Comparison of ENCODE assay signal across 8 mouse cellular contexts in genomic region chr2:180893537-180894028, GRCm38 (mm10). TPM values are rescaled to one million over a fixed set of nuclear protein-coding genes. Genes with fewer than 3 reads are reported as not detected.
DNase-seq lines count a peak whose midpoint lies in the region; ATAC-seq lines count a peak whose summit lies in the region.

No protein-coding gene starts in this region.

- ATAC-seq in heart, embryonic 14.5 days (ENCODE audit: insufficient number of reproducible peaks, insufficient read depth, low FRiP score, low read depth) = no peak
- ATAC-seq in embryonic facial prominence, embryonic 13.5 days (ENCODE audit: insufficient number of reproducible peaks, insufficient read depth, low FRiP score, low TSS enrichment, low read depth) = no peak
- ATAC-seq in midbrain, embryonic 15.5 days (replicated peaks) = no peak; the same call in 1 of the 2 replicates

- no peaks in the 10 kb centered on the region for H3K36me3 ChIP-seq in heart, embryonic 14.5 days (ENCODE audit: control insufficient read depth, insufficient read depth, low read length)
- no peaks in the 10 kb centered on the region for H3K36me3 ChIP-seq in embryonic facial prominence, embryonic 13.5 days
- no peaks in the 10 kb centered on the region for H3K36me3 ChIP-seq in midbrain, embryonic 15.5 days (replicated peaks)

- no peak for DNase-seq in heart, adult 18-20 months
- DNase-seq in R1 (ENCODE audit: low read depth, low spot score) = peak; percentile 46
- peak; percentile 48 to 67 for DNase-seq in layer of hippocampus, postnatal 10 days (ENCODE audit: low spot score in 2 of 2)
- no peak for DNase-seq in spleen, adult 18-20 months
- no peak for DNase-seq in spleen, postnatal 14 days (ENCODE audit: low spot score in 2 of 2)

- peaks cover 5 to 19% of the 10 kb centered on the region in 2 experiments; a peak in 3 of 4 replicates for H3K4me1 ChIP-seq in heart, embryonic 14.5 days (ENCODE audit: control insufficient read depth in 2 of 2, insufficient read depth in 2 of 2, low read length in 2 of 2)
- H3K4me1 ChIP-seq in embryonic facial prominence, embryonic 13.5 days = peaks cover 25% of the 10 kb centered on the region
- peaks cover 65% of the 10 kb centered on the region for H3K4me1 ChIP-seq in midbrain, embryonic 15.5 days

- peak overlapping the region; percentile 36 to 47 for H3K4me3 ChIP-seq in heart, embryonic 14.5 days (ENCODE audit: control insufficient read depth in 1 of 2, insufficient read depth in 1 of 2, low read depth in 1 of 2, low read length in 2 of 2)
- H3K4me3 ChIP-seq in embryonic facial prominence, embryonic 13.5 days = peak overlapping the region; percentile 50
- peak overlapping the region; percentile 87 for H3K4me3 ChIP-seq in midbrain, embryonic 15.5 days

- no peak overlapping the region for H3K27ac ChIP-seq in heart, embryonic 14.5 days (replicated peaks in 1 of 2; ENCODE audit: control insufficient read depth in 1 of 2, insufficient read depth in 1 of 2, low read depth in 2 of 2, low read length in 2 of 2)
- no peak overlapping the region for H3K27ac ChIP-seq in embryonic facial prominence, embryonic 13.5 days
- peak overlapping the region; percentile 98 for H3K27ac ChIP-seq in midbrain, embryonic 15.5 days

- H3K27me3 ChIP-seq in heart, embryonic 14.5 days (ENCODE audit: control insufficient read depth, insufficient read depth, low read length) = peaks cover 92% of the 10 kb centered on the region
- peaks cover 93% of the 10 kb centered on the region for H3K27me3 ChIP-seq in embryonic facial prominence, embryonic 13.5 days
- H3K27me3 ChIP-seq in midbrain, embryonic 15.5 days (replicated peaks) = no peaks in the 10 kb centered on the region

- H3K9ac ChIP-seq in heart, embryonic 14.5 days (ENCODE audit: low read length) = no peak overlapping the region
- H3K9ac ChIP-seq in embryonic facial prominence, embryonic 13.5 days = peak overlapping the region; percentile 49
- peak overlapping the region; percentile 98 for H3K9ac ChIP-seq in midbrain, embryonic 15.5 days

- peak overlapping the region; percentile 85 for H3K4me2 ChIP-seq in heart, embryonic 14.5 days (ENCODE audit: low read length)
- H3K4me2 ChIP-seq in embryonic facial prominence, embryonic 13.5 days = peak overlapping the region; percentile 85
- peak overlapping the region; percentile 56 for H3K4me2 ChIP-seq in midbrain, embryonic 15.5 days

- WGBS in heart, embryonic 14.5 days = under 1% methylated on average over 45 of the region's 50 CpGs
- WGBS in embryonic facial prominence, embryonic 13.5 days = under 1% methylated on average over 47 of the region's 50 CpGs
- under 1% methylated on average over 48 of the region's 50 CpGs for WGBS in midbrain, embryonic 15.5 days

- H3K9me3 ChIP-seq in heart, embryonic 14.5 days (ENCODE audit: control insufficient read depth, low read length) = no peaks in the 10 kb centered on the region
- H3K9me3 ChIP-seq in embryonic facial prominence, embryonic 13.5 days = no peaks in the 10 kb centered on the region
- no peaks in the 10 kb centered on the region for H3K9me3 ChIP-seq in midbrain, embryonic 15.5 days

RNA-seq across cellular contexts. Expression of gene Ythdf1, which starts 27.2 kb away (rescaled TPM):
- 42.6 and 45.7 TPM in 2 replicates for polyA plus RNA-seq in heart, embryonic 14.5 days (2014; fragmentation: Nextera tagmentation; extraction: Ambion mirVana)
- total RNA-seq in heart, adult 18-20 months (2021) = 10 to 100 TPM; 33.2 to 33.3 TPM
- 49.1 and 62.8 TPM in 2 replicates for polyA plus RNA-seq in embryonic facial prominence, embryonic 13.5 days (2015; fragmentation: Nextera tagmentation; extraction: Ambion mirVana)
- total RNA-seq in layer of hippocampus, postnatal 10 days (2021) = 10 to 100 TPM; 61.8 to 64.6 TPM
- polyA plus RNA-seq in midbrain, embryonic 15.5 days (2015; fragmentation: Nextera tagmentation; extraction: Ambion mirVana) = 52.0 and 52.2 TPM in 2 replicates

RNA-seq across cellular contexts. Expression of gene Birc7, which starts 35.2 kb away (rescaled TPM):
- 0.39 TPM in 1 of 2 replicates, not detected in the other for polyA plus RNA-seq in heart, embryonic 14.5 days (2014; fragmentation: Nextera tagmentation; extraction: Ambion mirVana)
- not detected for total RNA-seq in heart, adult 18-20 months (2021)
- polyA plus RNA-seq in embryonic facial prominence, embryonic 13.5 days (2015; fragmentation: Nextera tagmentation; extraction: Ambion mirVana) = not detected in 2 replicates
- not detected for total RNA-seq in layer of hippocampus, postnatal 10 days (2021)
- 0.10 and 0.31 TPM in 2 replicates for polyA plus RNA-seq in midbrain, embryonic 15.5 days (2015; fragmentation: Nextera tagmentation; extraction: Ambion mirVana)

Comparison
In these comparisons a context has a peak if more than half of its experiments do, and no peak if none do; other contexts are left out.
1. DNase-seq: peak in R1 (single experiment) and layer of hippocampus, postnatal 10 days (2 of 2); none in heart, adult 18-20 months (0 of 2), spleen, adult 18-20 months (0 of 2) and spleen, postnatal 14 days (0 of 2).
2. Peak in every context shown above with its lines, with median percentiles within 50 percentile points of each other: H3K4me2 ChIP-seq and H3K4me3 ChIP-seq.